Mouse (Mus musculus) kidney, adult 2 months (tissue): ENCODE measurements at regions not wholly inside any gene's neighbourhood (a gene's known extent, or its start where the extent isn't known, plus 50 kb on each side); places are given as distances from the start of the nearest gene placed in this dataset.

Experiments used
- CTCF ChIP-seq: fragments of 200-500 bp; conservative IDR thresholded peaks from 2 replicates; pipeline ENCODE4 v1.5.1; 2011; ENCODE audit warnings: low read depth, mild to moderate bottlenecking, control low read depth, low read length, moderate library complexity, mixed read lengths; ENCODE audit not compliant: insufficient read depth, insufficient read length
- POLR2A ChIP-seq: fragments of 200-500 bp; IDR thresholded peaks from one replicate; pipeline ENCODE4 v1.6.1; 2011; ENCODE audit warnings: low read depth, low read length, control low read depth

- no peak for TF ChIP-seq CTCF
- no peak for TF ChIP-seq POLR2A
Measured at GRCm38 (mm10) chr1:128833096-128833715, 241.1 kb upstream of the Cxcr4 start.
